Mouse (Mus musculus) ovary, postnatal 36 days (tissue): ENCODE results near the gene Ptgr2.
"Not testable (repeated sequence)": the region's sequence is repeated elsewhere in the genome, so short reads cannot be mapped to it uniquely, and the experiment has no call there.

ENCODE experiments used
- DNase-seq: peaks from one replicate; pipeline ENCODE4 v3.0.0; 2022; ENCODE audit warnings: low spot score, mixed read lengths

Gene Ptgr2

DNA sequence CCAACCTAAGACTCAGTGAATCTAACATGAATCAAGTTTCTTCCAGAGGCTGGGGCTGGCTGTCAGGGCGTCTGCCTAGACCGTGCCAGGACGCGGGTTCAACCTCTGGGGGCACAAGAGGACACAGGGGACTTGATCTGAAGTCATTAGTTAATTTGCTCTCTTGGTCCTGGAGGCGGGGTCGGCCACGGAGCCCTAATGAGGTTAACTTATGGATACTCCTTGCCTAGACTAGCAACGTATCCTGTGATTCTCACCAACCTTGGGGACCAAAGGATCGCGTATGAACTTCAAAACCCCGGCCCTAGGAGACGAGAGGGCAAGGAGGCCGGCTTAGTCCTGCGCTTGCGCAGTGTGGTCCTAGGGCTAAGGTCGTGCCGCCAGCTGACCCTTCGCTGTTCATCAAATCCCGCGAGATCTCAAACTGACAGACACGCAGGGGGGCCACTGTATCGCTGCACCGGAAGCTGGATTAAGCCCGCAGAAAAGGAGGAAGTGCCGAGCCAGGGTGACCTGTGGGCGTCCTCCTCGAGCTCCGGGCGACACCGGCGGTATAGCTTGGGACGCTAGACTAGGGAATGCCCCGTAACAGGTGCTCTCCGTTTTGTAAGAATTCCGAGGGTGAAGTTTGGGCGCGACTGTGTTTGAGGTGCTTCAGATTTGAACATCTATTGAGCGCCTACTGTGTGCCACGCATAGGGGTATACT, at the start of gene Ptgr2:
Gene Ptgr2, plus strand, starts transcription at position 348 of the 708 bp plus-strand sequence.
- peak; percentile 89 for DNase-seq

DNA sequence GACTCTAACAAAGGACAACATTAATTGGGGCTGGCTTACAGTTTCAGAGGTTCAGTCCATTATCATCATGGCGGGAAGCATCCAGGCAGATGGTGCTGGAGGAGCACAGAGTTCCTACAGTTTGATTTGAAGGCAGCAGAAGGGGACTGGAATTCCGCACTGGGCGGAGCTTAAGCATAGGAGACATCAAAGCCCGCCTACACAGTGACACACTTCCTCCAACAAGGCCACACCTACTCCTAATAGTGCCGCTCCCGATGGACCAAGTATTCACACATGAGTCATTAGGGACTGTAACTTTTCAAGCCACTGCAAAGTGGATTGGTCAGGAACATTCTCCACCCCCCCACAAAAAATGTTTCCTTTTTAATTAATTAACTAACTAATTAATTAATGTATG, 49.5 kb upstream of the Ptgr2 start:
- DNase-seq = no peak

DNA sequence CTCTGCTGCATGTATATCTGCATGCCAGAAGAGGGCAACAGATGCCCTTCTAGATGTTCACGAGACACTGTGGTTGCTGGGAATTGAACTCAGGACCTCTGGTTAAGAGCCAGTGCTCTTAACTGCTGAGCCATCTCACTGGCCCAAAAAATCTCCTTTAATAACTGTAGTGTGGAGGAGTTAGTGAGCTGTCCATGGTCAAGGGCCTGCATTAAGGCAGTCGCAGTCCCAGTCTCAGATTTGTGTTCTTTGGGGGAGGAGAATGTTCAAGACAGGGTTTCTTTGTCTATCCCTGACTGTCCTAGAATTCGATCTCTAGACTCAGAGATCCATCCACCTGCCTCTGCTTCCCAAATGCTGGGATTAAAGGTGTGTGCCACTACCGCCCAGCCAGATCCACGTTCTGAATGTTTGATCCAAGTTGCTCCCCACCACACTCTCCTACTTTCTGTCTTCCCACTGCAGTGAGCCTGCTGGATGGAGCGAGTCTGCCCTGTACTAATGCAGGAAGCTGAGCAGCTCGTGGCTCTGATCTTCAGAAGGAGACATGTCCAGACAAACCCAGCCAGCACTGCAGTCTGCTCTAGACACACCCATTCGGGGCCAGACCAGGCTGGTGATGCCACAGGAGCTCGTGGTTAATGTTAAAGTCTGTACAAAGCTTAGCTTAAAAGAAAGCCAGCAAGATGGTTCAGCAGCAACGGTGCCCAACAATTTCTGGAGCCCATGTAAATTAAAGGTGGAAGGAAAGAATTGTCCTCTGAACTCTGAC, 48.9 kb upstream of the Ptgr2 start:
- no peak for DNase-seq

DNA sequence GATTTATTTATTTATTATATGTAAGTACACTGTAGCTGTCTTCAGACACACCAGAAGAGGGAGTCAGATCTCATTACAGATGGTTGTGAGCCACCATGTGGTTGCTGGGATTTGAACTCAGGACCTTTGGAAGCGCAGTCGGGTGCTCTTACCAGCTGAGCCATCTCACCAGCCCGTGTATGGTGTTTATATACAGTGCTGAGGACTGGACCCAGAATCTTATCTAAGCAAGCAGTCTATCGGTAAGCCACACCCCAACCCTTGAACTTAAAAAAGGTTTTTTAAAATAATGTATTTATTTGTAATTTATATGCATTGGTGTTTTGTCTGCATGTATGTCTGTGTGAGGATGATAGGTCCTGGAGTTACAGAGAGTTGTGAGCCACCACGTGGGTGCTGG, 48.0 kb upstream of the Ptgr2 start:
- DNase-seq = not testable (repeated sequence)

DNA sequence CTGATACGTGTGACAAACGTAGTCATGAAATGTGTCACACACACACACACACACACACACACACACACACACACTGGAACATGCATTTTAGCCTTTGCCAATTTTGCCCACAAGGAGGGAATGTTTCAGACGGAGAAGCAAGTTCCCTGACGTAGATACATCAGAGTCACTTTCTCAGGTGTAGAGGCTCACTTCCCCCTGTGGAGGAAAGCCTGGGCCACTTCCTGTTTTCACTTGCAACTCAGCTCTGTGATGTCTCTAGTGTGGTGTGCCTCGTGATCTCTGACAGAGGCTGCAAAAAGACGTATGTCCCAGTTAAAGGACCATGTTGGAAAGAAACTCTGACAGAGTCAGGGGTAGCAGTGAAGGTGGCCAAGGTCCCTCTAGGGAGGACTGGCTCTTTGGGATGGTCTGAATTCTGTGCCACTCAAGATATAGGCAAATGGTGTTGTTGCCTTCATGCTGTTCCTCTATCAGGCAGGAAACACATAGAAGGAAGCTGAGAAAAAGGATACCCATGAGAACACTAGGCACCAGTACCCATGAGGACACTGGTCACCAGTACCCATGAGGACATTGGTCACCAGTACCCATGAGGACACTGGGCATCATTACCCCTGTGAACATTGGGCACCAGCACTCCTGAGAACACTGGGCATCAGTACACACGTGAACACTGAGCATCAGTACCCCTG, 41.8 kb upstream of the Ptgr2 start:
- no peak for DNase-seq

DNA sequence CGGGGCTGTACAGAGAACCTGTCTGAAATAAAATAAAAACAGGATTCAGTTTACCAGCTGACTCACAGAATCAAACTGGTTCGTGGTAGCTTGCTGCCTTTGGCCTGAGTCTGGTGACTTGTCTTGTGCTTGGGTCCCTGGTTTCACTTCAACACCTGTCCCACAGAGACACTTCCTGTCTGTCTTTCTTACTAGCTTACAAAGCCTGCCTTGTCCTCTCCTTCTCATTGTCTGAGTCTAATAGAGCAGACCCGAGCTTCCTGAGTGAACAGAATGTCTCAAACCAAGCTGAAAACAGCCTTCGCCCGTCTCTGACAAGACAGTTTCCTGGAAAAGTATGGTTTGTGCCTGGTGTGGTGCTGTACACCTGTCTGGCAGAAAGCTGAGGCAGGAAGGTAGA, 39.3 kb upstream of the Ptgr2 start:
- DNase-seq = no peak

DNA sequence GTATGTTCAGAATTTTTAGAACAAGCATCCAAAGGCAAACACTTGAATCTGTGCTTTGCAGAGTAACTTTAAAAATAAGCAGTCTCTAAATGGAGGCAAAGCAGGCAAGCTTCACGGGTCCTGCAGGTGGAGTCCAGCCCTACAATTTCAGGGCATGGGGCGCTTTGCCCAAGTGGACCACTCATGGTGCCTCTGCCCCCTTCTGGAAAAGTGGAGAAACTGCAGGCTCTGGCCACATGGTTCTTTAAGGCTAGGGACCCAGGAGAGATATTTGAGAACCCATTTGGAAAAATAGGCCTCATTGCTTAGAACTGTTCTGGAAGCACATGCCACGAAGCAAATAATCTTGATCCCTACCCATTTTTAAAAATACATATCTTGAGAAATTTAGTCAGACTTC, 35.8 kb upstream of the Ptgr2 start:
- DNase-seq = peak; percentile 60

DNA sequence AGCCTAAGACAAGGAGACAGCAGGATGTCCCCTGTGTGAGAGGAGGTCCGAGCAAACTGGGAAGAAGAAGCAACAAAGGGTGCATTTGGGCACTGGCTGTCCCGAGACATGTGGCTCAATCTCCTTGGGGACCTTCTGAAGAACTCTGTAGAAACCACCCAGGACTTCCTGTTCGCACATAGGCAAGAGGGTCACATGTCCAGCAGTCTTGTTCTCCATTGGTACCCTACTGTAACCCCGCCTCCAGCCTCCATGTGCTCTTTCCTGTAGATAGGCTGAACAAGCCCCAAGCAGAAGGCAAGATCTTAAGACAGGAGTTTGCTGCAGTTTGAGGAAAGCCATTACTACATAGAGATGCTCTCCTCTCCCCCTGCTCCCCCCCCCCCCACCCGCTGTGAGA, 32.2 kb upstream of the Ptgr2 start:
- DNase-seq = no peak

DNA sequence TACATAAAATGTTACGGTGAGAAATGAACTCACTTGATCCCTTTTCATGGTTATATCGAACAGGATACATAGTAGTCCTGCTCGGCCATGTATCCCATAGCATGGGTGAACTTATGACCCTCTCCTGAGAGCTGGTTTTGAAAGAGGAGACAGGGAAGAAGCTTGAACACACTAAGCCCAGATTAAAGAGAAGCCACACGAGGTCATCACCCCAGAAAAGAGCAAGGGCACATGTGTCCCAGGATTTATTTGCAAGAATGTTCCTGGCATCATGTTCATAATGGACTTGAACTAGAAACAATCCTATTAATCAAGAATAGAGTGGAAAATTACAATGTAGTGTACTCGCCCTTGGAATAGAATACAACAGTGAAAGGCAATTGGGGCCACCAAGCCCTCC, 30.1 kb upstream of the Ptgr2 start:
- no peak for DNase-seq

DNA sequence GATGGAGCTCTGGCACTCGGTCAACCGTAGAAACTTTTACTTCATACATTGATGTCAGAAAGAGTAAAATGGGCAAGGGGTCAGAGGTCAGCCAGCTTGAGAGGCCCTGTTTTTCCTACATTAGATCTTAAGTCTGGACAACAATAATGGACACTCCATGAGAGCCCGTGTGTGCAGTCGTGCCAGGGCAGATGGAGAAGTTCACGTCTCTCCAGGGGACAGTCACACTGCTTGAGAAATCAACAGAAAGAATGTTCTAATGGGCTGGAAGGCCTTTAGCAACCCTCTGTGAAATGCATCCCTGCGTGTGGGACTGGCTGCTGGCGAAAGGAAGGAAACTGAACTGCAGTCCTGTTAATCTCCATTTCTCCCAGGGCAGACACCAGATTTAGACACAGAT, 24.7 kb upstream of the Ptgr2 start:
- DNase-seq = no peak

DNA sequence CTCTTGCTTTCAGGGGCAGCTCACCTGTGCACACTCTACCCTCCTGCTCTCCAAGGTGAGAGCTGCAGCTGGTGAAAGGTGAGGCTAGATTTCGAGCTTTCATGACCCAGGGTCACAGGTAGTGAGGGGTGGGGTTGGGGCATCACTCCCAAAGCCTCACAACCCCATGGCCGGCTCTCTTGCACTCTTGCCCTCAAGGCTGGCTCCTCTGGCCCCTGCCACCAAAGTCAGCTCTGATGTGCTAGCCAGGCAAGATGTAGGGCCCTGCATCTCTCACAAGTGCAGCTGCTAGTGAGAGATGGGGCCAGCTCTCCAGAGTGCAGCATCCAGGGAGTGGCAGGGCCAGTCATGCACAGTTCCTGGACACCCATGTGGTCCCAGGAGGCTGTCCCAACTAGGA, 17.8 kb upstream of the Ptgr2 start:
- DNase-seq = no peak

DNA sequence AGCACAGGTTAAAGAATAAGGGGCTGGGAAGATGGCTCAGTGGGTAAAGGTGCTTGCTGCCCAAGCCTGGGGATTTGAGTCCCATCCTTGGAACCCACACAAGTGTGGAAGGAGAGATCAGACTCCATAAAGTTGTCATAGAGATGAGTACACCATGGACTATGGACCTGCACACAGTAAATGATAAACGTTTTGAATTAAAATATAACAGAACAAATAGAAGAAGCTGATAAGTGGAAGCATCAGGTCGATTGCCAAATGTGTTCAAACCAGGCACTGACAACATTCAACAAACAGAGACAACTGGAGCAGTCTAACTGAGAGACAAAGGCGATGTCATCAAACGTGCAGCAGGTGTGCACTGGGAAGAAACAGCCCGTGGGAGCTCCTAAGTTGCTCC, 11.7 kb upstream of the Ptgr2 start:
- DNase-seq = no peak

DNA sequence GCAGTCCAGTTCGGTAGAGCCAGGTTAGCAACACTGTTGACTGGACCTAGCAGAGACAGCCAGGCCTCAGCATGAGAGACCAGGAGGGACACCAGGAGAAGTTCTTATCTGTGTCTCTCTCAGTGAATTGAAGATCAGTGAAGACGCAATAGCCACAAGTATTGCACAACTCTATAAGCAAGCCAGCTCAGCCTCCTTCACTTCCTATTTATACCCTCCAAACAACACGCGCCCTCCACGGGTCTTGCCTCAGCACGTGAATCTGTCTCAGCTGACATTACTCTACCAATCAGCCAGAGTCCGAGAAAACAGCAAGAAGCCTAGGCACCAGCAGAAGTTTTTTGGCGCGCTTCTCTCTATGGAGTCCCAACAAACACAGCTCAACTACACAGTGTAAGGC, 9.7 kb upstream of the Ptgr2 start:
- no peak for DNase-seq

DNA sequence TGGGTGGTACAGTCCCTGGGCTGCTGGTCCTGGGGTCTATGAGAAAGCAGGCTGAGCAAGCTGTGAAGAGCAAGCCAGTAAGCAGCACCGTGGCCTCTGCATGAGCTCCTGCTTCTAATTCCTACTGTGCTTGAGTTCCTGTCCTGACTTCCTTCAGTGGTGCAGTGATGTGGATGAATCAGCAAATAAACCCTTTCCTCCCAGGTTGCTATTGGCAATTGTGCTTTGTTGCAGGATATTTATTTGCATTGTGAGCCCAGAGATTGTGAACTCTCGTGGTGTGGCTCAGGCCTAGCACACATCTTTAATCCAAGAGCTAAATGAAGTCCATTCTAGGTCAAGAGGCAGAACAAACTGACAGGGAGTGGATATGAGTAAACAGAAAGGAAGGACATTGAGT, 8.7 kb upstream of the Ptgr2 start:
- no peak for DNase-seq

DNA sequence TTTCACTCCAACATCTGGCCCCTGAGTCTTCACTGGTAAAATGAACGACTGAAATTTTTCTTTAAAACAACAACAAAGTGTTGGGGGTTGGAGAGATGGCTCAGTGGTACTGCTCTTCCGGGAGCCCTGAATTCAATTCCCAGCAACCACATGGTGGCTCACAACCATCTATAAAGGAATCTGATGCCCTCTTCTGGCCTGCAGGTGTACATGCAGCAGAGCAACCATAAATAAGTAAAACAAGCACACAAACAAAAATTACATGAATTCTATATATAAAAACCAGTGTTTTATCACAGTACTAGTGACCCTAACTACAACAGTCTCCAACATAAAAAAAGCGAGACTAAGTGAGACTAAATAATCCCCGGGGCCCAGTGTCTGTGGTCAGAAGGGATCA, 8.2 kb upstream of the Ptgr2 start:
- no peak for DNase-seq

DNA sequence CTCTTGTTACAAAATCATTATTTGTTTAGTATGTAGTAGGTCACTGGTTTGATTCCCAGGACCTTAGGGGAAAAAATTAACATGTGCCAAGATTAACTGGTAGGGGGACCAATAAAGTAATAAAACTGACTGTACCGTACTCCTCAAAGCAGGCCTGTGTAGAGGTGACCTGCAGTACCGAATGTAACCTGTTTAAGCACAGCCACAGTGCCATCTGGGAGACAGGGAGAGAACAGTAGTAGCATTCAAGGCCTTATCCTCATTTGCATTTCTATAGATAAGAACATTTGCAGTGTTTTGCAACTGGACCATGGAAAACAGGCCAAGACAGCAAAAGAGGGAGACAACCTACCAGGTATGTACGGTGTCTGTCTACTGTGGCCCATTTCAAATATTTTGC, 7.2 kb upstream of the Ptgr2 start:
- DNase-seq = no peak

DNA sequence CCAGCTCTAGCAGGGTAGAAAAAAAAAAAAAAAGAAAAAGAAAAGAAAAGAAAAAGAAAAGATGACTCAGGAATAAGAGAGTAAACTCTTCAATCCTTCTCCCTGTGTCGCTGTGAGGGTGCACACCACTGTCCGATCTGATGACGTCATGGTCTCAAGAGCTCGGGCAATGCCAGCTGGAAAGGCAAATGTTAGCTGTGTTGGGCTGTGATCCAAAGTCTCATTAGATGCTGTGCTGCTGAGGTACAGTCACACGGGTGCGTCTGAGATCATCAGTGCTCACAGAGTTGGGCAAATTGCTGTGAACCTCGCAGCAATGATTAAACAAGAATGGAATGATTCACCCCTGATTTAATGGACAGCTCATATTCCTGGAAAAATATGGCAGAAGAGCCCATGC, 6.1 kb upstream of the Ptgr2 start:
- DNase-seq = no peak

DNA sequence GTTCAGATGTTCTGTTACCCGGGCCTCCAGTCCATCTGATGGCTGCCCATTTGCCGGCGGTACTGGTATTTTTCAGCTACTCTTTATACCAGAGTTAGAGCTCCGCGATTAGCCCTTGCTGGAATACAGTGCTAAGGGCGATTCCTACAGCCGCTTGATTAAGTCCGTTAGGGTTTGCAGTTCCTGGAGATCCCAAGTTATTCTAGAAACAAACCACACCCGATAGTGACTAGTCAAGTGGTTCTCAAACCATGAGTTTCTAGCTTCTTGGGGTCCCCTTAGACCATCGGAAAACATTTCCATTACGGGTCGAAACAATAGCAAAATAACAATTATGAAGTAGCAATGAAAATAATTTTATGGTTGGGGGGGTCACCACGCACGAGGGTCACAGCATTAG, 641 bp upstream of the Ptgr2 start:
- no peak for DNase-seq

DNA sequence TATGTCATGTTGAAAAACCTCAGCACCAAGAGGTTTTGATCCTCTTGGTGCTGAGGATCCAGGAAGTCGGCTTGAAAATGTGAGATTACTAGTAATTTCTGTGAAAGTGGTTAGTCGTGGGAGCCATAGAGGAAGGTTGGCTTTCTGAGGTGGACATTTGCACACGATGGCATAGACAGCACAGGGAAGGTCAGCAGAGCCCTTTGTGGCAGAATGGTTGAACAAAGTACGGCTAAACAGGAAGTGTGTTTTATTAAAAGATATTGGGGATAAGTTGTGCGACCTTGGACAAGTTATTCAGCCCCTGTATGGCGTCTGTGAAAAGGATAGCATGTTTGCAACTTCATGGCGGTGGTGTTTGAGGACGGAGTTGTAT, 549 bp downstream of the Ptgr2 start:
- DNase-seq = no peak

DNA sequence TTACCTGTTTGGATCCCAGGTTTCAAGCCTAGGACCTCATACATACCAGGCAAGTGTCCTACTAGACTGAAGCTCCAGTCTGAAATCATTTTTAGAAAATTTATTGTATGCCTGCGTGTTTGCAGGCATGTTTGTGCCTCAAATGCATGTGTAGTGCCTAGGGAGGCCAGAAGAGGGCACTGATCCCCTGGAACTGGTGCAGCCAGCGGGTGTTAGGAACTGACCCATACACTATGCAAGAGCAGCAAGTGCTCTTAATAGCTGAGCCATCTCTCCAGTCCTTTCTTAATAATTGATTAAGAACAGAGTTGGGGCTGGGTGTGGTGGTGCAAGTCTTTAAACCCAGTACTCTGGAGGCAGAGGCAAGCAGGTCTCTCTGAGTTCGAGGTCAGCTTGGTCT, 3.4 kb downstream of the Ptgr2 start:
- DNase-seq = peak; percentile 29

DNA sequence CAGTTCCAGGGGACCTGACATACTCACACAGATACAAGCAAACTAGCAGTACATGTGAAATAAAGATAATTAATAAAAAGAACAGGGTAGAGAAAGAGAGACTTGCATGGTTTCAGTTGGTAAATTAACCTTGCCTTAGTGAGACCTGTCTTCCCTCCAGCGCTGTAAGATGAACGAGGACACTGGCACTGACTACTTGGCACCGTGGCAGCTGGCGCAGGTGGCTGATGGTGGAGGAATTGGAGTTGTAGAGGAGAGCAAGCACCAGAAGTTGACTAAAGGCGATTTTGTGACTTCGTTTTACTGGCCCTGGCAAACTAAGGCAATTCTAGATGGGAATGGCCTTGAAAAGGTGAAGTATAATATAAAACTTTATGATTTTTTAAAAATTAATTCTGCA, 12.8 kb downstream of the Ptgr2 start:
- no peak for DNase-seq

DNA sequence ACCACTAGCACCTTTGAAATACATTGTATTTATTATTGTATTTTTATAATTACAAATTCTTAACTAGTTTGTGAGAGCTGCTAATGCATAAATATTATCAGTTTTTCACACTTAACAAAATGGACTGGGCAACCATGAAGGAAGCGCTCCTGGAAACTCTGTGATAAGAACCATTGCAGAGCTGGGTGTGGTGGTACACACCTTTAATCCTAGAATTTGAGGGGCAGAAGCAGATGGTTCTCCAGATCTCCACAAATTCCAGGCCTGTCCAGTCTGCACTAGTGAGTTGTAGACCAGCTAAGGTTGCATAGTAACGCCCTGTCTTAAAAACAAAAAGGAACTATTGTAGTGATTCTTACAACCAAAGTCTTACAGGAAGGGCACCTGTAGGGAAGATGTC, 14.2 kb downstream of the Ptgr2 start:
- no peak for DNase-seq

DNA sequence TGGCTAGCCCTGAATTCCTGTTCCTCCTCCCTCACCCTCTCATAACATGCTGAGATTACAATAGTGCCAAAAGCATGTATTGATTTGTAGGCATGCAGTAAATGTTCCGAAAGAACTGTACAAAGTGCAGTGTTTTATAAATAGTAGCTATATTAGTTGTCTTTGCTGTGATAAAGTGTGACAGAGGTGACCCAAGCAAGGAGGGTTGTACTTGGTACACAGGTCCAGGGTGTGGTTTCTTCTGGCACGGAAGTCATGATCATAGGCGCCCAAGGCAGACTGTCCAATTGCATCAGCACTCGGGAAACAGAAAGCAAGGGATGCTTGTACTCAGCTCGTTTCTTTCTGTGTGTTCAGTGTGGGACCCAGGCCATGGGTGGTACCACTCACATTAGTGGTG, 19.1 kb downstream of the Ptgr2 start:
- DNase-seq = no peak
